Mouse (Mus musculus) heart, embryonic 13.5 days (tissue): ENCODE measurements at regions not wholly inside any gene's neighbourhood (a gene's known extent, or its start where the extent isn't known, plus 50 kb on each side); places are given as distances from the start of the nearest gene placed in this dataset.
A peak's percentile ranks its signal among the peaks of the same experiment; 100 is the strongest.

Source experiments
- ATAC-seq: fragments of 200-750 bp; cut with Nextera tagmentation; 2 replicates; pipeline ENCODE4 v1.8.0; 2017; ENCODE audit warnings: moderate TSS enrichment; ENCODE audit not compliant: insufficient number of reproducible peaks, low FRiP score, low TSS enrichment; ENCODE audit errors: extremely low read depth
- H3K27ac ChIP-seq: fragments of 300-500 bp; sonication (generic); replicated peaks from 2 replicates; pipeline ENCODE4 v1.5.1; 2015; ENCODE audit warnings: moderate library complexity, mild to moderate bottlenecking, inconsistent platforms
- H3K27me3 ChIP-seq: fragments of 300-500 bp; sonication (generic); replicated peaks from 2 replicates; pipeline ENCODE4 v1.6.1; 2015; ENCODE audit warnings: mild to moderate bottlenecking, inconsistent platforms
- H3K36me3 ChIP-seq: fragments of 300-500 bp; sonication (generic); 2 replicates; pipeline ENCODE4 v1.6.1; 2015; ENCODE audit warnings: mild to moderate bottlenecking, inconsistent platforms
- H3K4me1 ChIP-seq: fragments of 300-500 bp; sonication (generic); 2 replicates; pipeline ENCODE4 v1.6.1; 2015; ENCODE audit warnings: inconsistent platforms
- H3K4me2 ChIP-seq: fragments of 300-500 bp; sonication (generic); 2 replicates; pipeline ENCODE4 v1.6.1; 2015; ENCODE audit warnings: inconsistent platforms, mild to moderate bottlenecking, moderate library complexity
- H3K4me3 ChIP-seq: fragments of 300-500 bp; sonication (generic); 2 replicates; pipeline ENCODE4 v1.5.1; 2015; ENCODE audit warnings: moderate library complexity, mild to moderate bottlenecking, inconsistent platforms
- H3K9ac ChIP-seq: fragments of 300-500 bp; sonication (generic); 2 replicates; pipeline ENCODE4 v1.6.1; 2015; ENCODE audit warnings: inconsistent platforms, mild to moderate bottlenecking, moderate library complexity
- H3K9me3 ChIP-seq: fragments of 300-500 bp; sonication (generic); 2 replicates; pipeline ENCODE4 v1.6.1; 2016; ENCODE audit warnings: inconsistent platforms
- WGBS: fragments of 180-500 bp; shearing (Covaris S2); methylation state at CpG from one replicate; pipeline ENCODE4 v1.1.7; 2015; ENCODE audit warnings: mixed read lengths; 5-methylcytosine and 5-hydroxymethylcytosine counted together

GRCm38 (mm10) chr1:119344046-119344445, 78.0 kb downstream of the Inhbb start:
- Histone ChIP-seq H3K9ac (no peak overlapping the region), H3K27ac (no peak overlapping the region), H3K36me3 (no peaks in the 10 kb centered on the region), H3K4me2 (no peak overlapping the region), H3K27me3 (no peaks in the 10 kb centered on the region), H3K4me3 (no peak overlapping the region), H3K9me3 (no peaks in the 10 kb centered on the region), H3K4me1 (peaks cover 6% of the 10 kb centered on the region)
- 61% methylated on average over 4 of the region's 4 CpGs for WGBS
- no peak for ATAC-seq

DNA sequence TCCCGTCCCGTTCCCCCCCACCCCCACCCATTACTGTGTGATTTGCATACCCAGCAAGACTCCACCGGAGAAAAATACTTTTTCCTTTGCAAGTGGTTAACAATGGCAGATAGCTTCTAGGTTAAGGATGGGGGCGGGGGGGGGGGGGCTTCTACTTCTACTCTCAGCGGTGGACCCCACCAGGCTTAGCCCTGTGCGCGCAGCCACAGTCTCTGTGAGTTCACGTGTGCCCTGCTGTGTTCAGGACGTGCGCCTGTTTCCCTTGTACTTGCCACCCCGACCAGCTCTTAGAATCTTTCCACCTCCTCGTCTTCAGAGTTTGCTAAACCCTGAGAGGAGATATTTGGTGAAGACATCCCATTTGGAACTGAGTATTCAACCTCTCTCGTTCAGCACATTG, 86.9 kb downstream of the Inhbb start:
- no peak overlapping the region for H3K9ac ChIP-seq
- H3K36me3 ChIP-seq, result no peaks in the 10 kb centered on the region
- 35% methylated on average over 13 of the region's 13 CpGs for WGBS
- no peak overlapping the region for H3K27ac ChIP-seq
- H3K27me3 ChIP-seq, result peaks cover 7% of the 10 kb centered on the region
- no peak overlapping the region for H3K4me3 ChIP-seq
- no peaks in the 10 kb centered on the region for H3K4me1 ChIP-seq
- no peak for ATAC-seq
- H3K4me2 ChIP-seq, result no peak overlapping the region
- no peaks in the 10 kb centered on the region for H3K9me3 ChIP-seq

DNA sequence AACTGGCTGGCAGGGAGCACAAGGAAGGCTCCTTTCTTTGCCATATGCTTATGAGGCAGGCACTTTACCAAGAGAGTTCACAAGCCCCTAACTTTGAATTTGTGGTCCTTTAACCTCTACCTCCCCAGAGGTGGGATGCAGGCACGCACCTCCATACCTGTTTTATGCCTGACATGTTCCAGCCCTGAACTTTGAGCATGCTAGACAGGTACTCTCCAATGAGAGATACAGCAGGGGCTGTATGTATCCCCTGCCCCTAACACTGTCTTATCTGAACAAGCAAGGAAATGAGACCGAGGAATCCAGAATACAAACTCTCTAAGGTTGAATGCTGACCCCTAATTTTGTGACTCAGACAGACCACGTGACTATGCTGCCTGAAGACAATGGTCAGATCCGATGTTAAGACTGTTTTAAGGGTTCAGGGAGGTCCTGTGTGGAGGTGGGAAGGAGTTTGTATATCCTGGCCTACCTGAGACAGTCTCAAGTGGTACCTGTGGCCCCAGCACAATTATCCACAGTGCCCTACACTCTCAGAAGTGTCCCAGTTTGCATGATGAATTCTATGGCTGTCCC, 91.2 kb downstream of the Inhbb start:
- Histone ChIP-seq H3K4me1 (no peaks in the 10 kb centered on the region), H3K4me3 (no peak overlapping the region), H3K4me2 (no peak overlapping the region), H3K9ac (no peak overlapping the region), H3K9me3 (no peaks in the 10 kb centered on the region), H3K27ac (no peak overlapping the region), H3K36me3 (no peaks in the 10 kb centered on the region), H3K27me3 (peaks cover 23% of the 10 kb centered on the region)
- no peak for ATAC-seq
- 65% methylated on average over 4 of the region's 4 CpGs for WGBS

- Histone ChIP-seq H3K27me3 (peaks cover 26% of the 10 kb centered on the region), H3K27ac (no peak overlapping the region), H3K4me2 (no peak overlapping the region), H3K9me3 (no peaks in the 10 kb centered on the region), H3K9ac (no peak overlapping the region), H3K36me3 (no peaks in the 10 kb centered on the region), H3K4me3 (no peak overlapping the region), H3K4me1 (no peaks in the 10 kb centered on the region)
- WGBS, result 50% methylated on average over 7 of the region's 7 CpGs
- no peak for ATAC-seq
These were observed 92.2 kb downstream of the Inhbb start for GRCm38 (mm10) chr1:119329693-119330434.

GRCm38 (mm10) chr1:119328921-119329692, 92.9 kb downstream of the Inhbb start:
- no peaks in the 10 kb centered on the region for H3K4me1 ChIP-seq
- H3K27me3 ChIP-seq, result peaks cover 26% of the 10 kb centered on the region
- H3K9ac ChIP-seq, result peak overlapping the region; percentile 24; the same call in 1 of the 2 replicates
- no peak overlapping the region for H3K4me2 ChIP-seq
- H3K27ac ChIP-seq, result no peak overlapping the region
- H3K9me3 ChIP-seq, result no peaks in the 10 kb centered on the region
- H3K4me3 ChIP-seq, result no peak overlapping the region
- ATAC-seq, result no peak
- 29% methylated on average over 15 of the region's 15 CpGs for WGBS
- no peaks in the 10 kb centered on the region for H3K36me3 ChIP-seq

- no peak overlapping the region for H3K27ac ChIP-seq
- WGBS, result 68% methylated on average over 8 of the region's 8 CpGs
These were observed 97.5 kb downstream of the Inhbb start for GRCm38 (mm10) chr1:119324551-119324950.

DNA sequence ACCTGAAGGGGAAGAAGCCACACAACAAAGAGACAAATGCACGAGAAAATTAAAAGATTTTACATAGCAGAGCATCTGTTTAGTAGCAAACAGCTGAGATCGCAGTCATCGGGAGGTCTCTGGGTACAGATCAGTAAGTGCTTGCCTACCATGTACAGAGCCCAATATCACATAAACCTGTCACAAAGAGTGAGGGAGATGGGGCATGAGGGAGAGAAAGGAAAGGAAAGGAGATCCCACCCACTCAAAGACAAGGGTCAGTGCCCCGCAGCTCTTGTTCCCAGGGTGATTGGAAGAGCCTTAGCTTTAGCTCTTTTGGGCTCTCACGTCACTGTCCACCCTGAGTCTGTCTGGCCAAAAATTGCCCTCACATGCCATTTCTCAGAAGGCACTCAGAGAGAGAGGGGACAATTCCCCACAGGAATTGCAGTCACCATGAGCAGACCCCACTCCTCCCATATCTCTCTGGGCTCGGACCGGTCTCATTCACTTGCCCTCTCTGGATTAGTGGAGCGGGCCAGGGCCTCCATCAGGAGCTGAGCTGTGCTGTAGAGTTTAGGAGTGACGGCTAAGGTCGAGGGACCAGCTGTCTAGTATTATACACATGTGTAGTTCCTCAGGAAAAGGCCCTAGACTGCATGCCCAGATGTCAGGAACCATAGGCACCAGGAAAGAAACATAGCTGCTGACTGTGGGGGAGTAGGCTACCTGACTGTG, 99.6 kb downstream of the Inhbb start:
- Histone ChIP-seq H3K27ac (no peak overlapping the region), H3K36me3 (no peaks in the 10 kb centered on the region), H3K27me3 (peaks cover 11% of the 10 kb centered on the region; the same call in 1 of the 2 replicates), H3K9me3 (no peaks in the 10 kb centered on the region), H3K9ac (no peak overlapping the region), H3K4me3 (no peak overlapping the region), H3K4me2 (no peak overlapping the region), H3K4me1 (peaks cover 12% of the 10 kb centered on the region)
- no peak for ATAC-seq
- 71% methylated on average over 10 of the region's 10 CpGs for WGBS

More at GRCm38 (mm10) chr1:119324551-119324950, 97.5 kb downstream of the Inhbb start:
- Histone ChIP-seq H3K4me2 (no peak overlapping the region), H3K9me3 (no peaks in the 10 kb centered on the region), H3K4me1 (peaks cover 12% of the 10 kb centered on the region), H3K36me3 (no peaks in the 10 kb centered on the region), H3K9ac (no peak overlapping the region), H3K4me3 (no peak overlapping the region), H3K27me3 (peaks cover 21% of the 10 kb centered on the region)
- ATAC-seq, result no peak

DNA sequence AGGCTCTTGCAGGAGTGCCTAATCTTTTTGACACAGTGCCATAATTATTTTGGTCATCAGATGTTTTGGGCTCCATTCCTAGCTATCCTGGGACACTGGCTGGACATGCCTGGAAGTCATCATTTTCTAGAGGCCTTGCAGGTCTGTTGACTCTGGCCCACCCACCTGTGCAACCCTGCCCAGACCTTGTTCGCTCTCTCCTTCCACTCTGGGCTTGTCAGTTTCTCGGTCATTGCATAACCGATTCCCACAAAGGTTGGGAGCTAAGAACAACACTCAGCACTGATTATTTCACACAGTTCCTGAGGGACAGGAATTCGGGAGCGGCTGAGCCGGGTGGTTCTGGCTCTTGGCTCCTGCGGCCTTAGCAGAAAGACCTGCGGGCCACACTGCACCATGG, 100.2 kb downstream of the Inhbb start:
- H3K4me1 ChIP-seq, result peaks cover 12% of the 10 kb centered on the region
- H3K4me2 ChIP-seq, result no peak overlapping the region
- H3K27me3 ChIP-seq, result peaks cover 11% of the 10 kb centered on the region; the same call in 1 of the 2 replicates
- no peak overlapping the region for H3K27ac ChIP-seq
- H3K4me3 ChIP-seq, result no peak overlapping the region
- 67% methylated on average over 8 of the region's 8 CpGs for WGBS
- no peaks in the 10 kb centered on the region for H3K36me3 ChIP-seq
- H3K9ac ChIP-seq, result no peak overlapping the region
- no peaks in the 10 kb centered on the region for H3K9me3 ChIP-seq
- no peak for ATAC-seq

GRCm38 (mm10) chr1:119317006-119317405, 105.0 kb downstream of the Inhbb start:
- H3K9ac ChIP-seq, result no peak overlapping the region
- peaks cover 8% of the 10 kb centered on the region for H3K4me1 ChIP-seq
- H3K27ac ChIP-seq, result no peak overlapping the region
- H3K27me3 ChIP-seq, result no peaks in the 10 kb centered on the region
- H3K4me2 ChIP-seq, result no peak overlapping the region
- no peaks in the 10 kb centered on the region for H3K36me3 ChIP-seq
- H3K9me3 ChIP-seq, result no peaks in the 10 kb centered on the region
- H3K4me3 ChIP-seq, result no peak overlapping the region
- 77% methylated on average over 4 of the region's 4 CpGs for WGBS
- ATAC-seq, result no peak

- 46% methylated on average over 9 of the region's 9 CpGs for WGBS
- peak overlapping the region; percentile 43 for H3K27ac ChIP-seq
- no peaks in the 10 kb centered on the region for H3K9me3 ChIP-seq
- ATAC-seq, result no peak
- no peaks in the 10 kb centered on the region for H3K36me3 ChIP-seq
- peak overlapping the region; percentile 12; the same call in 1 of the 2 replicates for H3K4me2 ChIP-seq
- H3K4me3 ChIP-seq, result no peak overlapping the region
- H3K9ac ChIP-seq, result no peak overlapping the region
- H3K4me1 ChIP-seq, result peaks cover 15% of the 10 kb centered on the region
- no peaks in the 10 kb centered on the region for H3K27me3 ChIP-seq
These were observed 113.2 kb downstream of the Inhbb start for GRCm38 (mm10) chr1:119308719-119309365.
